Mouse (Mus musculus): ENCODE results near the gene Slc25a39.

- no peak for TF ChIP-seq CTCF (IDR thresholded peaks at IDR 0.05; ENCODE audit: low read depth)
- no peak for TF ChIP-seq EP300 (optimal IDR thresholded peaks at IDR 0.05)
Observed at GRCm38 (mm10) chr11:102404161-102405010, 3.4 kb downstream of the Slc25a39 start.
